Mouse (Mus musculus): ENCODE measurements around the gene Borcs5.

The Borcs5 gene

GRCm38 (mm10) chr6:134719156-134719555 is 79.8 kb downstream of the Borcs5 start:
- no peak for DNase-seq

GRCm38 (mm10) chr6:134720150-134720549 is 80.8 kb downstream of the Borcs5 start:
- no peak for DNase-seq

DNA sequence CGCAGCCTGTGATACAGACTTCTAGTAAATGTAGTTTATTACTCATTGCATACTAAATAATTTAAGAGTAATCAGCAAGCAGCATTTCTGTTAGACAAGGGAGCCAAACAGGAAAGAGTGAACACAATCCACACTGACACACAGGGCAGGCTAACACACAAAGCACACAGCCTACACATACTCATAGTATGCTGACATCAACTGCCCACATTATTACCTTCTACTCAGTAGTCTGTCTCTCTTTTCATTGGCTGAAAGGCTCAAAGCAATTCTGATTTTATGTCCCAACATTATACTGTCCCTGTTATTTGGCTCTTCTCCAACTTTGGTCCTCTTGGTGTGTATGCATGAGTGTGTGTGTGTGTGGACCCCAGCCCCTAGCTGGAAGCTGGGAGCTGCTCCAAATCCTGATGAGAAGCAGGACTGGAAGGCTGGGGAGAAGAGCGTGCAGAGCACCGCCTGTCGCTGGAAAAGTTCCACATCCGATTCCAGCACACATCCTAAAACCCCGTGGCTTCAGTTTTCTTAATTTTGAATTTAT is 82.5 kb downstream of the Borcs5 start:
- no peak for DNase-seq

DNA sequence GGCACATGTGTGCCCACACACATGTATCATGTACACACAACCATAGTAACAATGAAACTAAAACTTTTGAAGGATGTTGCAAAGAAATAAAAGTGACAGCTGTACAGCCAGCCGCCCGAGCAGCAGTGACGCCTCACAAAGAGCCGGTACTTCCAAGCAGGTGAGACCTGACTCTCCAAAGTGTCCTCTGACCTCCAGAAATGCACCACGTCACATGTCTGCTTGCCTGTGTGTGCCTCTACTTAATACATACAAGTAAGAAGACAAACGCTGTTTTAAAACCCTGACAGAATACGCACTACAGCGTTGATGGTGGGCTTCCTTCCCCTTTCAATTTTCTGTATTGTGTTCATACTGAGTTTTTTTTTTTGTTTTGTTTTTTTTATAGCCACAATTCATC is 83.6 kb downstream of the Borcs5 start:
- no peak for DNase-seq

DNA sequence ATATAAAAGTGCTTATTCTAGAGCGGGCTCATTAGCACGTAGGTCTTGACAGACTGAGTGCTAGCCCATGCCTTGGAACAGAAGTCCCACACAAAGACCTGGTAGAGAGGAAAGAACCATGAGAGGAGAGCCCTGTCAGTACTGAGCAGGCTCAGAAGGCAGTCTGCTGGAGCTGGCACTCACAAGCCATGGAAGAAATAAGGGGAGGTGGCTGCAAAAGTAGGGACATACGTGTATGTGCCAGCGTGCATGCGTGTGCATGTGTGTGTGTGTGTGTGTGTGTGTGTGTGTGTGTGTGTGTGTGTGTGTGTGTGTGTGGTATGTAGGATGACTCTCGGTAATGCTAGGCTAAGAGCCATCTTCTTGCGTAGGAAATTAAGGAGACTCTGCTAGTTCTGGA is 84.0 kb downstream of the Borcs5 start:
- no peak for DNase-seq

- DNase-seq, result no peak
These were observed 84.7 kb downstream of the Borcs5 start for GRCm38 (mm10) chr6:134723833-134724553.

GRCm38 (mm10) chr6:134725406-134725805 is 86.1 kb downstream of the Borcs5 start:
- DNase-seq, result no peak

DNA sequence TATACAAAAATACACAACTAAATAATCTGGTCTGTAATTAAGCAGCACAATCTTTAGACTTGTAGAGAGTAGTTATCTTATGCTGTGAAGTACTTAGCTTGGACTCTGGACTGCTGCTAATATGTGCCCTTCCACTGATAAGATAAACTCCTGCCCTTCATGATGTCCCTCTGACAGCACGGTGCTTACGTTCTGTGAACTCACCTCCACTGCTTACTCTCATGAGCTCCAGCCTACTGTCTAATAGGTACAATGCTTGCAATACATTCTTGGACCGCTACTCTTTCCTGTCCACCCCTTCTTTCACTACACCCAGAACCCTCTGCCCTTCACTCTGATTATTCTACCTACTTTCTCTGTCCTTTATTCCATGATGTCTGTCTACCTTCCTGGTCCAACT is 91.7 kb downstream of the Borcs5 start:
- no peak for DNase-seq

- DNase-seq, result no peak
These were observed 93.5 kb downstream of the Borcs5 start for GRCm38 (mm10) chr6:134732813-134733212.

DNA sequence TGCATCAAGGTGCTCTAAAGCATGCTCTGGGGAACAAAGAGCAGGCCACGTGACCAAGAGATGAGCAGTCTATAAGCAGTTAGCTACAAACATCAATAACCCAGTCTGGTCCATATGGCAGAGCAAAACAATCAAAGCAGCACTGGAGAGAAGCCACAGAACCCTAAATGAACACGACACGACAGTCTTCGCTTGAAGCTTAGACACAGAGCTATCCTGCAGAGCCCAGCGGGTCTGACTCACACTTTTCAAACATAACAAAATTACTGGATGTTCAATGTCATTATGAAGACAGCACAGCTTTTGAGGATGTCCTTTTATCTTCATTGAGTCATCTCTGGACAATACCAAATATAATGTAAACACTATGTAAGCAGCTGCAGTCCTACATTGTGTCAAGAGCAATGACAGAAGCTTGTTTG is 94.5 kb downstream of the Borcs5 start:
- DNase-seq, result no peak

DNA sequence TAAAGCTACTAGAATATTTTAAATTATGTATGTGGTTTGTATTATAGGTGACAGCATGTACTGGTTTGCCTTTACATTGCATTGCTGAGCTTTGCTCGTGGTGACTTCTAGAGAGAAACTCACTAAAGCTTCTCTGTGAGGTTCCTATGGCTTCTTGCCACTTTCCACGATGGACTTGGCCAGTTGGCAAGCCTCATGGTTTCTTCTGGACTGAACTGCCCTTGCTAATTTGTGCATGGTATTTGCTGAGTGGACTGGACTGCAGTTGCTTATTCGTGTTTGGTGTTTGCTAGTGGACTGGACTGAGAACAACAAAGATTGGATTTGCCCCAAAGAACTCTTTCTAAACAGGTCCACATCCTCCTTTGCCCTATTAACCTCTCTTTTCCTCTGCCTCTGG is 97.5 kb downstream of the Borcs5 start:
- DNase-seq, result peak; percentile 22

GRCm38 (mm10) chr6:134743568-134743967 is 104.3 kb downstream of the Borcs5 start:
- no peak for DNase-seq

DNA sequence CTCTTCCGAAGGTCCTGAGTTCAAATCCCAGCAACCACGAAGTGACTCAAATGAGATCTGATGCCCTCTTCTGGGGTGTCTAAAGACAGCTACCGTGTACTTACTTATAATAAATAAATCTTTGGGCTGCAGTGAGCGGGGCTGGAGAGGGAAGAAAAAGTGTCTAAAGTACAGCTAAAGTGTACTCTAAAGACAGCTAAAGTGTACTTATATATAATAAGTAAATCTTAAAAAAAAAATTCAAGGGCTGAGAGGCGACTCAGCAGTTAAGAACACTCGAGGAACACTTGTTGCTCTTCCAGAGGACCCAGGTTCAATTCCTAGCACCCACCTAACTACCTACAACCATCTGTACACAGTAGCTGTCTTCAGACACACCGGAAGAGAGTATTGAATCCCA is 106.6 kb downstream of the Borcs5 start:
- DNase-seq, result no peak

DNA sequence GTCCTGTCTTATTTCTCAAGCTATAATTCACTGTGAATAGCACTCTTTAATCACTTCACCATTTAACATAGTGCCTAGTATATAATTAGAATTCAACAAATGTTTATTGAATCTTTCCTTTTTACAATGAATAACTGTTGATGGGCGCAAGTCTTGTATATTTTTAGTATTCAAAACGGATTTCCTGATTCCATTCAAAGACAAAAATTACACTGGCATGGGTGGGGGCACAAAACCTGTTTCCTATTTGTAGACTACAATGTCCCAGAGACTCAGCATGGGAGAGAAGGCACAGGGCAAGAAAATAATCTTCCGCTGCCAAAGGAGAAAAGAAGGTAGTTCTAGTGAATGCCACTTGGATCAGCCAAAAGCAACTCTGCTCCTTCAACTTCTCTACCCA is 108.8 kb downstream of the Borcs5 start:
- peak; percentile 45 for DNase-seq

DNA sequence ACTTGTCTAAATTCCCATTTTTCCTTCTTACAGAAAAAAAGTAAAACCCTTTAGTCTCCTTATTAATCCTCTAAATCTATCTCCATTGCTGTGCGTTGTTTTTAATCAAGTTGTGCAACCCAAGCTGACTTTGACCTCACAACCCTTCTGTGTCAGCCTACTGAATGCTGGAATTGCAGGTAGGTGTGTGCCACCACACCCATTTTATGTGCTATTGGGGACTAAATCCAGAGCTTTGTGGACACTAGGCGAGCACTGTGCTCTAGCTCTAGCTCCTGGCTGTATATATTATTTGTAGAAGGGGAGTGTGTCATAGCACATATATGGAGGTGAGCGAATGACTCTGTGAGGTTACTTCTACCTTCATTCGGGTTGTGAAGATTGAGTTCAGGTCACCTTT is 111.8 kb downstream of the Borcs5 start:
- no peak for DNase-seq

DNA sequence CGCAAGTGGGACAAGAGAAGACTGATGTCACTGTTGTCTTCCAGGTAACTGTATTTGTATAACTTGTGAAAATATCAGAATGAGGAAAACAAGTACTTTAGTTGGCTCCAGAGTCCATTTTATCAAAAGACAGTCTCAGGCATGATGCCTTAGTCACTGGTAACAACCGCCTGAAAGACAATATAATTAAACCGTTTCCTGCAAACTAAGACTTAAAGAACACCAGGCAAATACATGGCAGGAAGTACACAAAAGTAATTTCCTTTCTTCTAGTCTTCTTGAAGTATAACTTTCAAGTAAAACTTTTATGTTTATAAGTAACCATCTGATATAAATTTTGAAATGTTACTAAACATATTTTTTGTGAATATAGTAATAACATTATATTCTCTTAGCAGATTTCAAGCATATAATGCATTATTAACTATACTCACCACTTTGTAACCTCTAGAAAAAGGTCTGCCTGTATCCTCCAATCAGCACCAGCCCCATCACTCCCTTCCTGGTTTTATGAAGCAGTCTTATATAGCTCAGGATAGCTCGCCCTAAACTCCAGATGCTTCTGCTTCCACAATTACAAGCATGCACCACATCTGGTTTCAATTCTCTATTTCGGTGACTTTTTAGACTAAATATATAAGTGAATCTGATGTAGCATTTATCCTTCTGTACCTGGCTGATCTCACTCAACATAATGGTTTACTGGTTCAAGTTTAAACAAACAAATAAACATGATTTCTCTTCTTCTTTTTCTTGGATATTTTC is 112.8 kb downstream of the Borcs5 start:
- DNase-seq, result no peak

DNA sequence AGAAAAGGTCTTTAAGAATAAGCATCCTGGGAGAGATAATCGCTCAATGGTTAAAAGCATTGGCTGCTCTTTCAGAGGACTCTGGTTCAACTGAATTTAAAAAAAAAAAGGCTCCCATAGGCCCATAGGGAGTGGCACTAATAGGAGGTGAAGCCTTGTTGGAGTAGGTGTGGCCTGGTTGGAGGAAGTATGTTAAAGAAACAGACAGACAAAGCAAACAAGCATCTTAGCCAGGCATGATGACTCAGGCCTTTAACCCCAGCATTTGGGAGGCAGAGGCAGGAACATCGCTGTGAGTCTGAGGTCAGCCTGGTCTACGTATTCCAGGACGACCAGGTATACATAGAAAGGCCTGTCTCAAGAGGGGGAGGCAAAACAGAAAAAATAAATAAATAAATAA is 114.1 kb downstream of the Borcs5 start:
- DNase-seq, result no peak

- DNase-seq, result no peak
These were observed 114.5 kb downstream of the Borcs5 start for GRCm38 (mm10) chr6:134753858-134754257.

- no peak for DNase-seq
These were observed 116.7 kb downstream of the Borcs5 start for GRCm38 (mm10) chr6:134756058-134756457.
